Mouse (Mus musculus): Measurements from ENCODE around the gene Mcam. TPM values are rescaled to one million over a fixed set of nuclear protein-coding genes. Genes with fewer than 3 reads are reported as not detected.

The Mcam gene
- polyA plus RNA-seq, 1 experiment from 2014 or later: 9.6 TPM

GRCm38 (mm10) chr9:44175957-44176356 lies 41.7 kb downstream of the Mcam start:
- Histone ChIP-seq H3K9me3 (replicated peaks; ENCODE audit: control insufficient read depth, low read length, poor library complexity, severe bottlenecking) (no peaks in the 10 kb centered on the region), H3K27me3 (ENCODE audit: control insufficient read depth, insufficient read depth, low read depth, low read length) (no peaks in the 10 kb centered on the region), H3K27ac (ENCODE audit: low read length) (no peak overlapping the region), H3K4me1 (ENCODE audit: control insufficient read depth, insufficient read depth, low read length) (no peaks in the 10 kb centered on the region), H3K4me3 (ENCODE audit: low read depth, low read length) (no peak overlapping the region), H3K4me2 (ENCODE audit: low read length) (no peak overlapping the region), H3K9ac (ENCODE audit: low read depth, low read length) (no peak overlapping the region), H3K36me3 (ENCODE audit: control insufficient read depth, insufficient read depth, low read length) (peaks cover 6% of the 10 kb centered on the region; the same call in 1 of the 2 replicates)
- WGBS: 91% methylated on average over 1 of the region's 1 CpGs
- ATAC-seq: no peak

GRCm38 (mm10) chr9:44177405-44177804 lies 43.1 kb downstream of the Mcam start:
- no peak overlapping the region for H3K27ac ChIP-seq (ENCODE audit: low read length)
- no peak overlapping the region for H3K9ac ChIP-seq (ENCODE audit: low read depth, low read length)
- no peaks in the 10 kb centered on the region for H3K9me3 ChIP-seq (replicated peaks; ENCODE audit: control insufficient read depth, low read length, poor library complexity, severe bottlenecking)
- H3K4me2 ChIP-seq (ENCODE audit: low read length): no peak overlapping the region
- H3K4me1 ChIP-seq (ENCODE audit: control insufficient read depth, insufficient read depth, low read length): no peaks in the 10 kb centered on the region
- no peaks in the 10 kb centered on the region for H3K27me3 ChIP-seq (ENCODE audit: control insufficient read depth, insufficient read depth, low read depth, low read length)
- H3K36me3 ChIP-seq (ENCODE audit: control insufficient read depth, insufficient read depth, low read length): no peaks in the 10 kb centered on the region
- no peak overlapping the region for H3K4me3 ChIP-seq (ENCODE audit: low read depth, low read length)
- 92% methylated on average over 2 of the region's 2 CpGs for WGBS
- no peak for ATAC-seq

- Histone ChIP-seq H3K4me3 (ENCODE audit: low read depth, low read length) (no peak overlapping the region), H3K9ac (ENCODE audit: low read depth, low read length) (no peak overlapping the region), H3K27me3 (ENCODE audit: control insufficient read depth, insufficient read depth, low read depth, low read length) (no peaks in the 10 kb centered on the region), H3K36me3 (ENCODE audit: control insufficient read depth, insufficient read depth, low read length) (no peaks in the 10 kb centered on the region), H3K27ac (ENCODE audit: low read length) (no peak overlapping the region), H3K4me1 (ENCODE audit: control insufficient read depth, insufficient read depth, low read length) (no peaks in the 10 kb centered on the region), H3K4me2 (ENCODE audit: low read length) (no peak overlapping the region), H3K9me3 (replicated peaks; ENCODE audit: control insufficient read depth, low read length, poor library complexity, severe bottlenecking) (no peaks in the 10 kb centered on the region)
- no peak for ATAC-seq
- WGBS: 89% methylated on average over 14 of the region's 14 CpGs
These were observed 44.1 kb downstream of the Mcam start for GRCm38 (mm10) chr9:44178389-44178788.

- Histone ChIP-seq H3K9me3 (replicated peaks; ENCODE audit: control insufficient read depth, low read length, poor library complexity, severe bottlenecking) (no peaks in the 10 kb centered on the region), H3K27ac (ENCODE audit: low read length) (no peak overlapping the region), H3K36me3 (ENCODE audit: control insufficient read depth, insufficient read depth, low read length) (no peaks in the 10 kb centered on the region), H3K4me1 (ENCODE audit: control insufficient read depth, insufficient read depth, low read length) (no peaks in the 10 kb centered on the region), H3K4me3 (ENCODE audit: low read depth, low read length) (no peak overlapping the region), H3K9ac (ENCODE audit: low read depth, low read length) (no peak overlapping the region), H3K27me3 (ENCODE audit: control insufficient read depth, insufficient read depth, low read depth, low read length) (no peaks in the 10 kb centered on the region), H3K4me2 (ENCODE audit: low read length) (no peak overlapping the region)
- 97% methylated on average over 12 of the region's 12 CpGs for WGBS
- no peak for ATAC-seq
These were observed 44.5 kb downstream of the Mcam start for GRCm38 (mm10) chr9:44178811-44179210.

- H3K4me3 ChIP-seq (ENCODE audit: low read depth, low read length): no peak overlapping the region
- no peaks in the 10 kb centered on the region for H3K27me3 ChIP-seq (ENCODE audit: control insufficient read depth, insufficient read depth, low read depth, low read length)
- no peaks in the 10 kb centered on the region for H3K36me3 ChIP-seq (ENCODE audit: control insufficient read depth, insufficient read depth, low read length)
- H3K9ac ChIP-seq (ENCODE audit: low read depth, low read length): no peak overlapping the region
- H3K27ac ChIP-seq (ENCODE audit: low read length): no peak overlapping the region
- H3K4me2 ChIP-seq (ENCODE audit: low read length): no peak overlapping the region
- ATAC-seq: no peak
- no peaks in the 10 kb centered on the region for H3K9me3 ChIP-seq (replicated peaks; ENCODE audit: control insufficient read depth, low read length, poor library complexity, severe bottlenecking)
- WGBS: 89% methylated on average over 5 of the region's 5 CpGs
- no peaks in the 10 kb centered on the region for H3K4me1 ChIP-seq (ENCODE audit: control insufficient read depth, insufficient read depth, low read length)
These were observed 47.3 kb downstream of the Mcam start for GRCm38 (mm10) chr9:44181537-44181936.

GRCm38 (mm10) chr9:44182260-44182659 lies 48.0 kb downstream of the Mcam start:
- no peaks in the 10 kb centered on the region for H3K27me3 ChIP-seq (ENCODE audit: control insufficient read depth, insufficient read depth, low read depth, low read length)
- WGBS: 97% methylated on average over 3 of the region's 3 CpGs
- no peak overlapping the region for H3K27ac ChIP-seq (ENCODE audit: low read length)
- H3K4me2 ChIP-seq (ENCODE audit: low read length): no peak overlapping the region
- no peak overlapping the region for H3K9ac ChIP-seq (ENCODE audit: low read depth, low read length)
- no peak for ATAC-seq
- H3K36me3 ChIP-seq (ENCODE audit: control insufficient read depth, insufficient read depth, low read length): no peaks in the 10 kb centered on the region
- H3K9me3 ChIP-seq (replicated peaks; ENCODE audit: control insufficient read depth, low read length, poor library complexity, severe bottlenecking): no peaks in the 10 kb centered on the region
- H3K4me1 ChIP-seq (ENCODE audit: control insufficient read depth, insufficient read depth, low read length): no peaks in the 10 kb centered on the region
- H3K4me3 ChIP-seq (ENCODE audit: low read depth, low read length): no peak overlapping the region

- no peak overlapping the region for H3K4me2 ChIP-seq (ENCODE audit: low read length)
These were observed 54.0 kb downstream of the Mcam start for GRCm38 (mm10) chr9:44188223-44188622.

GRCm38 (mm10) chr9:44191166-44191565 lies 56.9 kb downstream of the Mcam start:
- H3K9ac ChIP-seq (ENCODE audit: low read depth, low read length): no peak overlapping the region
- H3K4me3 ChIP-seq (ENCODE audit: low read depth, low read length): no peak overlapping the region
- no peaks in the 10 kb centered on the region for H3K9me3 ChIP-seq (replicated peaks; ENCODE audit: control insufficient read depth, low read length, poor library complexity, severe bottlenecking)
- H3K27me3 ChIP-seq (ENCODE audit: control insufficient read depth, insufficient read depth, low read depth, low read length): no peaks in the 10 kb centered on the region
- H3K4me2 ChIP-seq (ENCODE audit: low read length): no peak overlapping the region
- H3K36me3 ChIP-seq (ENCODE audit: control insufficient read depth, insufficient read depth, low read length): no peaks in the 10 kb centered on the region
- H3K4me1 ChIP-seq (ENCODE audit: control insufficient read depth, insufficient read depth, low read length): peaks cover 3% of the 10 kb centered on the region; the same call in 1 of the 2 replicates
- ATAC-seq: no peak
- H3K27ac ChIP-seq (ENCODE audit: low read length): no peak overlapping the region
- 73% methylated on average over 3 of the region's 3 CpGs for WGBS

More at GRCm38 (mm10) chr9:44188223-44188622, 54.0 kb downstream of the Mcam start:
- no peaks in the 10 kb centered on the region for H3K27me3 ChIP-seq (ENCODE audit: control insufficient read depth, insufficient read depth, low read depth, low read length)
- peaks cover 3% of the 10 kb centered on the region; the same call in 1 of the 2 replicates for H3K4me1 ChIP-seq (ENCODE audit: control insufficient read depth, insufficient read depth, low read length)
- ATAC-seq: peak; percentile 39; the same call in 1 of the 2 replicates
- no peak overlapping the region for H3K4me3 ChIP-seq (ENCODE audit: low read depth, low read length)
- no peaks in the 10 kb centered on the region for H3K9me3 ChIP-seq (replicated peaks; ENCODE audit: control insufficient read depth, low read length, poor library complexity, severe bottlenecking)
- WGBS: 55% methylated on average over 12 of the region's 12 CpGs
- H3K9ac ChIP-seq (ENCODE audit: low read depth, low read length): no peak overlapping the region
- no peaks in the 10 kb centered on the region for H3K36me3 ChIP-seq (ENCODE audit: control insufficient read depth, insufficient read depth, low read length)
- 0 out of 2 replicates have a peak overlapping the region, but pooled peaks have one; percentile 4 for H3K27ac ChIP-seq (ENCODE audit: low read length)

- no peak overlapping the region for H3K9ac ChIP-seq (ENCODE audit: low read depth, low read length)
- H3K36me3 ChIP-seq (ENCODE audit: control insufficient read depth, insufficient read depth, low read length): no peaks in the 10 kb centered on the region
- no peaks in the 10 kb centered on the region for H3K9me3 ChIP-seq (replicated peaks; ENCODE audit: control insufficient read depth, low read length, poor library complexity, severe bottlenecking)
- no peaks in the 10 kb centered on the region for H3K27me3 ChIP-seq (ENCODE audit: control insufficient read depth, insufficient read depth, low read depth, low read length)
- 94% methylated on average over 3 of the region's 3 CpGs for WGBS
- ATAC-seq: no peak
- H3K4me1 ChIP-seq (ENCODE audit: control insufficient read depth, insufficient read depth, low read length): peaks cover 3% of the 10 kb centered on the region; the same call in 1 of the 2 replicates
- no peak overlapping the region for H3K4me2 ChIP-seq (ENCODE audit: low read length)
- no peak overlapping the region for H3K4me3 ChIP-seq (ENCODE audit: low read depth, low read length)
- no peak overlapping the region for H3K27ac ChIP-seq (ENCODE audit: low read length)
These were observed 58.0 kb downstream of the Mcam start for GRCm38 (mm10) chr9:44192312-44192711.

All from midbrain, embryonic 16.5 days (tissue).